Mouse (Mus musculus): ENCODE results near the gene Rasgef1a. TPM values are rescaled to one million over a fixed set of nuclear protein-coding genes. Genes with fewer than 3 reads are reported as not detected.

Rasgef1a gene
- polyA plus RNA-seq, 1 experiment from 2014 or later: 0.06 TPM

GRCm38 (mm10) chr6:118083608-118084007 lies 72.4 kb downstream of the Rasgef1a start:
- ATAC-seq (ENCODE audit: low read depth): no peak
- WGBS (ENCODE audit: insufficient replicate concordance): 75% methylated on average over 6 of the region's 6 CpGs
- Histone ChIP-seq H3K36me3 (ENCODE audit: control insufficient read depth, insufficient read depth) (no peaks in the 10 kb centered on the region), H3K4me2 (ENCODE audit: low read depth, low read length) (no peak overlapping the region), H3K27me3 (ENCODE audit: control insufficient read depth, insufficient read depth, low read depth, low read length) (no peaks in the 10 kb centered on the region), H3K27ac (ENCODE audit: low read length) (no peak overlapping the region), H3K4me1 (ENCODE audit: control insufficient read depth, low read depth, low read length) (no peaks in the 10 kb centered on the region), H3K4me3 (ENCODE audit: low read depth, low read length) (no peak overlapping the region), H3K9ac (ENCODE audit: low read depth, low read length) (no peak overlapping the region), H3K9me3 (replicated peaks; ENCODE audit: control insufficient read depth, low read length) (no peaks in the 10 kb centered on the region)

- no peak overlapping the region for H3K4me3 ChIP-seq (ENCODE audit: low read depth, low read length)
These were observed 73.4 kb downstream of the Rasgef1a start for GRCm38 (mm10) chr6:118084596-118084995.

GRCm38 (mm10) chr6:118087955-118088354 lies 76.7 kb downstream of the Rasgef1a start:
- Histone ChIP-seq H3K9ac (ENCODE audit: low read depth, low read length) (no peak overlapping the region), H3K4me3 (ENCODE audit: low read depth, low read length) (no peak overlapping the region), H3K9me3 (replicated peaks; ENCODE audit: control insufficient read depth, low read length) (no peaks in the 10 kb centered on the region), H3K4me2 (ENCODE audit: low read depth, low read length) (no peak overlapping the region), H3K27ac (ENCODE audit: low read length) (no peak overlapping the region), H3K27me3 (ENCODE audit: control insufficient read depth, insufficient read depth, low read depth, low read length) (no peaks in the 10 kb centered on the region), H3K36me3 (ENCODE audit: control insufficient read depth, insufficient read depth) (no peaks in the 10 kb centered on the region), H3K4me1 (ENCODE audit: control insufficient read depth, low read depth, low read length) (no peaks in the 10 kb centered on the region)
- ATAC-seq (ENCODE audit: low read depth): no peak
- WGBS (ENCODE audit: insufficient replicate concordance): 38% methylated on average over 8 of the region's 8 CpGs

More at GRCm38 (mm10) chr6:118084596-118084995, 73.4 kb downstream of the Rasgef1a start:
- H3K27me3 ChIP-seq (ENCODE audit: control insufficient read depth, insufficient read depth, low read depth, low read length): no peaks in the 10 kb centered on the region
- H3K9ac ChIP-seq (ENCODE audit: low read depth, low read length): no peak overlapping the region
- H3K27ac ChIP-seq (ENCODE audit: low read length): no peak overlapping the region
- H3K9me3 ChIP-seq (replicated peaks; ENCODE audit: control insufficient read depth, low read length): no peaks in the 10 kb centered on the region
- ATAC-seq (ENCODE audit: low read depth): no peak
- H3K36me3 ChIP-seq (ENCODE audit: control insufficient read depth, insufficient read depth): no peaks in the 10 kb centered on the region
- no peak overlapping the region for H3K4me2 ChIP-seq (ENCODE audit: low read depth, low read length)
- H3K4me1 ChIP-seq (ENCODE audit: control insufficient read depth, low read depth, low read length): no peaks in the 10 kb centered on the region
- 62% methylated on average over 8 of the region's 8 CpGs for WGBS (ENCODE audit: insufficient replicate concordance)

GRCm38 (mm10) chr6:118088750-118089440 lies 77.7 kb downstream of the Rasgef1a start:
- WGBS (ENCODE audit: insufficient replicate concordance): 70% methylated on average over 17 of the region's 17 CpGs
- H3K9ac ChIP-seq (ENCODE audit: low read depth, low read length): no peak overlapping the region
- H3K4me2 ChIP-seq (ENCODE audit: low read depth, low read length): no peak overlapping the region
- H3K36me3 ChIP-seq (ENCODE audit: control insufficient read depth, insufficient read depth): no peaks in the 10 kb centered on the region
- no peak overlapping the region for H3K4me3 ChIP-seq (ENCODE audit: low read depth, low read length)
- ATAC-seq (ENCODE audit: low read depth): no peak
- no peaks in the 10 kb centered on the region for H3K27me3 ChIP-seq (ENCODE audit: control insufficient read depth, insufficient read depth, low read depth, low read length)
- H3K27ac ChIP-seq (ENCODE audit: low read length): no peak overlapping the region
- H3K9me3 ChIP-seq (replicated peaks; ENCODE audit: control insufficient read depth, low read length): no peaks in the 10 kb centered on the region
- no peaks in the 10 kb centered on the region for H3K4me1 ChIP-seq (ENCODE audit: control insufficient read depth, low read depth, low read length)

- ATAC-seq (ENCODE audit: low read depth): no peak
- H3K4me3 ChIP-seq (ENCODE audit: low read depth, low read length): no peak overlapping the region
- no peaks in the 10 kb centered on the region for H3K9me3 ChIP-seq (replicated peaks; ENCODE audit: control insufficient read depth, low read length)
- H3K4me2 ChIP-seq (ENCODE audit: low read depth, low read length): no peak overlapping the region
- no peak overlapping the region for H3K27ac ChIP-seq (ENCODE audit: low read length)
- no peaks in the 10 kb centered on the region for H3K36me3 ChIP-seq (ENCODE audit: control insufficient read depth, insufficient read depth)
- 79% methylated on average over 9 of the region's 9 CpGs for WGBS (ENCODE audit: insufficient replicate concordance)
- H3K27me3 ChIP-seq (ENCODE audit: control insufficient read depth, insufficient read depth, low read depth, low read length): no peaks in the 10 kb centered on the region
- no peaks in the 10 kb centered on the region for H3K4me1 ChIP-seq (ENCODE audit: control insufficient read depth, low read depth, low read length)
- no peak overlapping the region for H3K9ac ChIP-seq (ENCODE audit: low read depth, low read length)
These were observed 79.6 kb downstream of the Rasgef1a start for GRCm38 (mm10) chr6:118090827-118091226.

- Histone ChIP-seq H3K36me3 (ENCODE audit: control insufficient read depth, insufficient read depth) (no peaks in the 10 kb centered on the region), H3K4me3 (ENCODE audit: low read depth, low read length) (no peak overlapping the region), H3K9me3 (replicated peaks; ENCODE audit: control insufficient read depth, low read length) (no peaks in the 10 kb centered on the region), H3K9ac (ENCODE audit: low read depth, low read length) (no peak overlapping the region), H3K4me1 (ENCODE audit: control insufficient read depth, low read depth, low read length) (no peaks in the 10 kb centered on the region), H3K27ac (ENCODE audit: low read length) (no peak overlapping the region), H3K4me2 (ENCODE audit: low read depth, low read length) (no peak overlapping the region), H3K27me3 (ENCODE audit: control insufficient read depth, insufficient read depth, low read depth, low read length) (no peaks in the 10 kb centered on the region)
- WGBS (ENCODE audit: insufficient replicate concordance): 65% methylated on average over 8 of the region's 8 CpGs
- ATAC-seq (ENCODE audit: low read depth): no peak
These were observed 86.6 kb downstream of the Rasgef1a start for GRCm38 (mm10) chr6:118097765-118098365.

- no peak overlapping the region for H3K27ac ChIP-seq (ENCODE audit: low read length)
- H3K36me3 ChIP-seq (ENCODE audit: control insufficient read depth, insufficient read depth): no peaks in the 10 kb centered on the region
- H3K27me3 ChIP-seq (ENCODE audit: control insufficient read depth, insufficient read depth, low read depth, low read length): no peaks in the 10 kb centered on the region
- no peak overlapping the region for H3K9ac ChIP-seq (ENCODE audit: low read depth, low read length)
- 25% methylated on average over 2 of the region's 2 CpGs for WGBS (ENCODE audit: insufficient replicate concordance)
- H3K9me3 ChIP-seq (replicated peaks; ENCODE audit: control insufficient read depth, low read length): no peaks in the 10 kb centered on the region
- no peak for ATAC-seq (ENCODE audit: low read depth)
- H3K4me1 ChIP-seq (ENCODE audit: control insufficient read depth, low read depth, low read length): no peaks in the 10 kb centered on the region
- no peak overlapping the region for H3K4me2 ChIP-seq (ENCODE audit: low read depth, low read length)
- H3K4me3 ChIP-seq (ENCODE audit: low read depth, low read length): no peak overlapping the region
These were observed 88.1 kb downstream of the Rasgef1a start for GRCm38 (mm10) chr6:118099311-118099802.

GRCm38 (mm10) chr6:118111810-118112209 lies 100.6 kb downstream of the Rasgef1a start:
- ATAC-seq (ENCODE audit: low read depth): no peak

GRCm38 (mm10) chr6:118122767-118123166 lies 111.5 kb downstream of the Rasgef1a start:
- no peak for ATAC-seq (ENCODE audit: low read depth)
- 74% methylated on average over 1 of the region's 1 CpGs for WGBS (ENCODE audit: insufficient replicate concordance)
- no peak overlapping the region for H3K9ac ChIP-seq (ENCODE audit: low read depth, low read length)

More at GRCm38 (mm10) chr6:118111810-118112209, 100.6 kb downstream of the Rasgef1a start:
- Histone ChIP-seq H3K27me3 (ENCODE audit: control insufficient read depth, insufficient read depth, low read depth, low read length) (no peaks in the 10 kb centered on the region), H3K9me3 (replicated peaks; ENCODE audit: control insufficient read depth, low read length) (no peaks in the 10 kb centered on the region), H3K9ac (ENCODE audit: low read depth, low read length) (no peak overlapping the region), H3K27ac (ENCODE audit: low read length) (no peak overlapping the region), H3K4me2 (ENCODE audit: low read depth, low read length) (no peak overlapping the region), H3K4me3 (ENCODE audit: low read depth, low read length) (no peak overlapping the region), H3K4me1 (ENCODE audit: control insufficient read depth, low read depth, low read length) (no peaks in the 10 kb centered on the region), H3K36me3 (ENCODE audit: control insufficient read depth, insufficient read depth) (peaks cover 4% of the 10 kb centered on the region)
- WGBS (ENCODE audit: insufficient replicate concordance): 29% methylated on average over 1 of the region's 1 CpGs

More at GRCm38 (mm10) chr6:118122767-118123166, 111.5 kb downstream of the Rasgef1a start:
- Histone ChIP-seq H3K4me2 (ENCODE audit: low read depth, low read length) (no peak overlapping the region), H3K27me3 (ENCODE audit: control insufficient read depth, insufficient read depth, low read depth, low read length) (no peaks in the 10 kb centered on the region), H3K4me1 (ENCODE audit: control insufficient read depth, low read depth, low read length) (peaks cover 3% of the 10 kb centered on the region), H3K36me3 (ENCODE audit: control insufficient read depth, insufficient read depth) (peaks cover 12% of the 10 kb centered on the region), H3K27ac (ENCODE audit: low read length) (no peak overlapping the region), H3K4me3 (ENCODE audit: low read depth, low read length) (no peak overlapping the region), H3K9me3 (replicated peaks; ENCODE audit: control insufficient read depth, low read length) (no peaks in the 10 kb centered on the region)
